Mouse (Mus musculus) monocyte, adult 5-6 weeks (primary cell): ENCODE results near the gene Prdm1. TPM values are rescaled to one million over a fixed set of nuclear protein-coding genes. Genes with fewer than 3 reads are reported as not detected.

Source experiments
- ATAC-seq: fragments of 153-309, 156-312 bp; replicated peaks from 2 replicates; pipeline ENCODE4 v1.8.0; 2017; ENCODE audit warnings: mild to moderate bottlenecking; ENCODE audit not compliant: low TSS enrichment, insufficient number of reproducible peaks, severe bottlenecking, poor library complexity, low FRiP score
- total RNA-seq: library from RNA; stranded (forward); fragments of 200-1000, 200-491, 200-594 nt; gene quantifications from 3 replicates; pipeline ENCODE4 v1.2.3, GENCODE M21; 2017

The Prdm1 gene
- total RNA-seq, 1 experiment from 2014 or later: 17.3 TPM

GRCm38 (mm10) chr10:44460095-44460810 lies 68.0 kb downstream of the Prdm1 start:
- ATAC-seq: no peak

GRCm38 (mm10) chr10:44459321-44460000 lies 68.8 kb downstream of the Prdm1 start:
- ATAC-seq: no peak

GRCm38 (mm10) chr10:44458534-44459315 lies 69.6 kb downstream of the Prdm1 start:
- ATAC-seq: peak; percentile 86

- no peak for ATAC-seq
Observed at GRCm38 (mm10) chr10:44457791-44458533, 70.3 kb downstream of the Prdm1 start.

- ATAC-seq: no peak
Observed at GRCm38 (mm10) chr10:44456757-44457595, 71.3 kb downstream of the Prdm1 start.

GRCm38 (mm10) chr10:44454753-44455152 lies 73.5 kb downstream of the Prdm1 start:
- ATAC-seq: no peak

- no peak for ATAC-seq
Observed at GRCm38 (mm10) chr10:44454111-44454510, 74.2 kb downstream of the Prdm1 start.

GRCm38 (mm10) chr10:44450835-44451234 lies 77.5 kb downstream of the Prdm1 start:
- no peak for ATAC-seq

GRCm38 (mm10) chr10:44450108-44450507 lies 78.2 kb downstream of the Prdm1 start:
- ATAC-seq: no peak

- ATAC-seq: 0 out of 2 replicates have a peak, but pooled peaks have one; percentile 34
Observed at GRCm38 (mm10) chr10:44449666-44450065, 78.6 kb downstream of the Prdm1 start.

- ATAC-seq: 0 out of 2 replicates have a peak, but pooled peaks have one; percentile 23
Observed at GRCm38 (mm10) chr10:44448165-44448564, 80.1 kb downstream of the Prdm1 start.

GRCm38 (mm10) chr10:44447406-44448139 lies 80.7 kb downstream of the Prdm1 start:
- no peak for ATAC-seq

GRCm38 (mm10) chr10:44447001-44447400 lies 81.3 kb downstream of the Prdm1 start:
- no peak for ATAC-seq

GRCm38 (mm10) chr10:44444415-44444814 lies 83.9 kb downstream of the Prdm1 start:
- no peak for ATAC-seq

- no peak for ATAC-seq
Observed at GRCm38 (mm10) chr10:44443696-44444095, 84.6 kb downstream of the Prdm1 start.

- ATAC-seq: no peak
Observed at GRCm38 (mm10) chr10:44439732-44440131, 88.6 kb downstream of the Prdm1 start.

GRCm38 (mm10) chr10:44437614-44438013 lies 90.7 kb downstream of the Prdm1 start:
- no peak for ATAC-seq
